Mouse (Mus musculus): ENCODE results near the gene Rpap1.
A peak's percentile ranks its signal among the peaks of the same experiment; 100 is the strongest.

Rpap1 gene

GRCm38 (mm10) chr2:119787206-119787883, at the start of gene Rpap1:
Gene Rpap1 (minus strand): TSS chr2:119787537.
- DNase-seq (ENCODE audit: low spot score), result peak; percentile 86

- DNase-seq (ENCODE audit: low spot score), result no peak
Observed at GRCm38 (mm10) chr2:119834231-119834630, 46.9 kb upstream of the Rpap1 start.

GRCm38 (mm10) chr2:119830579-119830978, 43.2 kb upstream of the Rpap1 start:
- DNase-seq (ENCODE audit: low spot score), result no peak

GRCm38 (mm10) chr2:119821136-119821535, 33.8 kb upstream of the Rpap1 start:
- DNase-seq (ENCODE audit: low spot score), result no peak

- no peak for DNase-seq (ENCODE audit: low spot score)
Observed at GRCm38 (mm10) chr2:119818668-119819272, 31.4 kb upstream of the Rpap1 start.

- DNase-seq (ENCODE audit: low spot score), result no peak
Observed at GRCm38 (mm10) chr2:119817047-119817446, 29.7 kb upstream of the Rpap1 start.

GRCm38 (mm10) chr2:119816611-119817010, 29.3 kb upstream of the Rpap1 start:
- no peak for DNase-seq (ENCODE audit: low spot score)

GRCm38 (mm10) chr2:119814376-119814933, 27.1 kb upstream of the Rpap1 start:
- peak; percentile 73 for DNase-seq (ENCODE audit: low spot score)

GRCm38 (mm10) chr2:119811490-119812146, 24.3 kb upstream of the Rpap1 start:
- DNase-seq (ENCODE audit: low spot score), result no peak

- no peak for DNase-seq (ENCODE audit: low spot score)
Observed at GRCm38 (mm10) chr2:119810890-119811289, 23.6 kb upstream of the Rpap1 start.

- DNase-seq (ENCODE audit: low spot score), result no peak
Observed at GRCm38 (mm10) chr2:119808881-119809280, 21.5 kb upstream of the Rpap1 start.

- DNase-seq (ENCODE audit: low spot score), result no peak
Observed at GRCm38 (mm10) chr2:119808438-119808837, 21.1 kb upstream of the Rpap1 start.

GRCm38 (mm10) chr2:119805536-119805935, 18.2 kb upstream of the Rpap1 start:
- no peak for DNase-seq (ENCODE audit: low spot score)

GRCm38 (mm10) chr2:119804776-119805175, 17.4 kb upstream of the Rpap1 start:
- DNase-seq (ENCODE audit: low spot score), result no peak

GRCm38 (mm10) chr2:119804275-119804628, 16.9 kb upstream of the Rpap1 start:
- peak; percentile 71 for DNase-seq (ENCODE audit: low spot score)

- DNase-seq (ENCODE audit: low spot score), result peak; percentile 72
Observed at GRCm38 (mm10) chr2:119803618-119804274, 16.4 kb upstream of the Rpap1 start.

GRCm38 (mm10) chr2:119802767-119803617, 15.7 kb upstream of the Rpap1 start:
- peak; percentile 81 for DNase-seq (ENCODE audit: low spot score)

GRCm38 (mm10) chr2:119800876-119801846, 13.8 kb upstream of the Rpap1 start:
- no peak for DNase-seq (ENCODE audit: low spot score)

GRCm38 (mm10) chr2:119799961-119800550, 12.7 kb upstream of the Rpap1 start:
- peak; percentile 49 for DNase-seq (ENCODE audit: low spot score)

Measured in testis, postnatal 14 days (tissue).